Mouse (Mus musculus) hindbrain, postnatal 0 days (tissue): Measurements from ENCODE around the gene Mrps21. TPM values are rescaled to one million over a fixed set of nuclear protein-coding genes. Genes with fewer than 3 reads are reported as not detected.

Experiments used
- ATAC-seq: fragments of 200-750 bp; cut with Nextera tagmentation; 2 replicates; pipeline ENCODE4 v1.8.0; 2017; ENCODE audit warnings: mild to moderate bottlenecking, moderate TSS enrichment, moderate library complexity
- DNase-seq: peaks from one replicate; pipeline ENCODE4 v3.0.0-alpha.2; 2015; ENCODE audit warnings: low spot score
- H3K27ac ChIP-seq: fragments of 300-500 bp; sonication (generic); 2 replicates; pipeline ENCODE4 v1.5.1; 2014; ENCODE audit warnings: mild to moderate bottlenecking
- H3K27me3 ChIP-seq: fragments of 300-500 bp; sonication (generic); 2 replicates; pipeline ENCODE4 v1.6.1; 2014; ENCODE audit warnings: low read length, mixed read lengths; ENCODE audit not compliant: insufficient read depth
- H3K36me3 ChIP-seq: fragments of 300-500 bp; sonication (generic); 2 replicates; pipeline ENCODE4 v1.6.1; 2014; ENCODE audit warnings: low read length, mixed read lengths; ENCODE audit not compliant: insufficient read depth
- H3K4me1 ChIP-seq: fragments of 300-500 bp; sonication (generic); 2 replicates; pipeline ENCODE4 v1.6.1; 2014; ENCODE audit warnings: antibody characterized with exemption, low read length, mixed read lengths; ENCODE audit not compliant: insufficient read depth
- H3K4me2 ChIP-seq: fragments of 300-500 bp; sonication (generic); 2 replicates; pipeline ENCODE4 v1.6.1; 2014; ENCODE audit warnings: low read depth, mild to moderate bottlenecking, low read length, moderate library complexity, mixed read lengths
- H3K4me3 ChIP-seq: fragments of 300-500 bp; sonication (generic); 2 replicates; pipeline ENCODE4 v1.5.1; 2014; ENCODE audit warnings: low read length
- H3K9ac ChIP-seq: fragments of 300-500 bp; sonication (generic); replicated peaks from 2 replicates; pipeline ENCODE4 v1.6.1; 2014; ENCODE audit warnings: mild to moderate bottlenecking, low read length, moderate library complexity, mixed read lengths
- H3K9me3 ChIP-seq: fragments of 300-500 bp; sonication (generic); 2 replicates; pipeline ENCODE4 v1.6.1; 2016; ENCODE audit warnings: low read length, mixed read lengths
- CTCF ChIP-seq: IDR thresholded peaks from 2 replicates; pipeline ENCODE4 v1.5.1; 2016; ENCODE audit warnings: antibody characterized with exemption, control low read depth, low read depth
- WGBS: fragments of 180-500 bp; shearing (Covaris S2); extraction: QIAGEN DNeasy Blood & Tissue Kit; methylation state at CpG from one replicate; pipeline ENCODE4 v1.1.7; 2014; 5-methylcytosine and 5-hydroxymethylcytosine counted together
- polyA plus RNA-seq: library from polyadenylated mRNA; unstranded; fragments of >200 nt; fragmentation: Nextera tagmentation; extraction: Ambion mirVana; gene quantifications from 2 replicates; pipeline ENCODE4 v1.2.1, GENCODE M21; 2015
- total RNA-seq: library from RNA; depleted of rRNA; stranded (reverse); fragments of >200 nt; gene quantifications from 2 replicates; pipeline ENCODE4 v1.2.3, GENCODE M21; 2014

The Mrps21 gene
- total and polyA plus RNA-seq, 2 experiments from 2014 or later: 128 to 271 TPM

DNA sequence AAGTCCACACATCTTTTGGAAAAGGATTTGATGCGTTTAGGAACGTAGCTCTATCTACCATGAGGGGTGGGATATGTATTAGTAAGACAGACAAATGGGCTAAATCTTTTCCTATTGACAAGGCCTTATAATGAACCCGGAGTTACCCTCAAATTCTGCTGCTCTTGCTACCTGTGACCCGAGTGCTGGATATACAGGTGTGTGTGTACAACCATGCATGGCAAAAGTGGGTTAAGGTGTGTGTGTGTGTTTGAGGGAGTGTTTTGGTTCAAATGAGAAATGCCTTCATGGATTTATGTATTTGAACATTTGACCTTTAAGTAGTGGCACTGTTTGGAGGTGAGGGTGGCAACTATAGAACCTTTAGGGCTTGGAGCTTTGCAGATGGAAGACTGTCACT lies 42.3 kb downstream of the Mrps21 start:
- ATAC-seq (no peak), DNase-seq (no peak)
- no peak overlapping the region for H3K4me3 ChIP-seq
- WGBS: 98% methylated on average over 4 of the region's 4 CpGs
- peaks cover 32% of the 10 kb centered on the region for H3K36me3 ChIP-seq
- H3K4me2 ChIP-seq: no peak overlapping the region
- no peak for TF ChIP-seq CTCF
- H3K27ac ChIP-seq: no peak overlapping the region
- H3K4me1 ChIP-seq: no peaks in the 10 kb centered on the region
- no peaks in the 10 kb centered on the region for H3K27me3 ChIP-seq
- H3K9me3 ChIP-seq: no peaks in the 10 kb centered on the region
- no peak overlapping the region for H3K9ac ChIP-seq

DNA sequence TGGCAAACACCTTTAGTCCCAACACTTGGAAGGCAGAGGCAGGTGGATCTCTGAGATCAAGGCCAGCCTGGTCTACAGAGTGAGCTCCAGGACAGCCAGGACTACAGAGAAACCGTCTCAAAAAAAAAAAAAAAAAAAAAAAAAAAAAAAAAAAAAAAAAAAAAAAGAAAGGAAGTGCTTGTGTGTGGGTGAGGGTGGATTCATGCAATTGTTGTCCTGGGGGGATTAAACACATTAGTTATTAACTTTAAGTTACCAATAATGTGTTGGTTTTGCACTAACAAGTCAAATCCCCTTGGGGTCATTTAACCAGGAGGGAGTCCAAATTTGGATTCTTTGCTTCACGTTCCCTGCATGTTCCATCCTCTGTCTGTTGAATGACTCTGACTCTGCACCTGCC lies 45.0 kb downstream of the Mrps21 start:
- Histone ChIP-seq H3K4me1 (no peaks in the 10 kb centered on the region), H3K27me3 (no peaks in the 10 kb centered on the region), H3K27ac (no peak overlapping the region), H3K9me3 (no peaks in the 10 kb centered on the region), H3K4me2 (no peak overlapping the region), H3K4me3 (no peak overlapping the region), H3K36me3 (peaks cover 9% of the 10 kb centered on the region), H3K9ac (no peak overlapping the region)
- TF ChIP-seq CTCF: no peak
- 63% methylated on average over 2 of the region's 2 CpGs for WGBS
- ATAC-seq (no peak), DNase-seq (no peak)

DNA sequence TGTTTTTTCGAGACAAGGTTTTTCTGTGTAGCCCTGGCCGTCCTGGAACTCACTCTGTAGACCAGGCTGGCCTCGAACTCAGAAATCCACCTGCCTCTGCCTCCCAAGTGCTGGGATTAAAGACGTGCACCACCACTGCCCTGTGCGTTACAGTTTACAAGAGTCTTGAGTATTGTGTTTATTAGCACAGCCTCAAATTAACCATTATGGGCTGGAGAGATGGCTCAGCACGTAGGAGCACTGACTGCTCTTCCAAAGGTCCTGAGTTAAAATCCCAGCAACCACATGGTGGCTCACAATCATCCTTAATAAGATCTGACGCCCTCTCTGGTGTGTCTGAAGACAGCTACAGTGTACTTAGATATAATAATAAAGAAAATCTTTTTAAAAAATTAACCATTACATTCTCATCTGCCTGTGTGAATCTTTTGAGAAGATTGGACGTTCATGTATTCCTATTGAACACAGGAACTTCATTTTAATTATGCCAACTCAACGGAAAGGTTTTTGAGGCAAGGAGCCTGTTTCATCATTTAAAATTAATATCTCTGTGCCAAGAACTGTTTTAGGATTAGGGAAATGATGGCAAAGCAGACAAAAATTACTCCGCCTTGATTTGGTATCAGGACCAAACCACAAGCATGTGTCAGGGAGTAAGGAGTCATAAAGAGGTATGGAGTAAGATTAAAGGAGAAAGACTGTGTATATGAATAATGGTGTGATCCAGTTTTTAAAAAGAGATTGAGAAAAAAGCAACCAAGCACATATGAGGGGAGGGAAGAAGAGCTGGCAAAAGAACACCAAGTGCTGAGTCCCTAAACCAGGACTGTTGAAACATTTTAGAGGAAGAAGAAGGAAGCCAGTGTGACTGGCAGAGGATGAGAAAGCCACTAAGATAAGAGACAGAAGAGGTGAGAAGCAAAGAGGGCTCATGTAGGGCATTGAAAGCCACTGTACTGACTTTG lies 51.0 kb downstream of the Mrps21 start:
- H3K9me3 ChIP-seq: no peaks in the 10 kb centered on the region
- TF ChIP-seq CTCF: peak; percentile 23; the same call in 1 of the 2 replicates
- peak overlapping the region; percentile 99 for H3K27ac ChIP-seq
- peak; percentile 17 for DNase-seq
- H3K9ac ChIP-seq: peak overlapping the region; percentile 67
- peaks cover 9% of the 10 kb centered on the region for H3K4me1 ChIP-seq
- no peaks in the 10 kb centered on the region for H3K36me3 ChIP-seq
- H3K27me3 ChIP-seq: no peaks in the 10 kb centered on the region
- no peak for ATAC-seq
- H3K4me2 ChIP-seq: peak overlapping the region; percentile 62
- H3K4me3 ChIP-seq: peak overlapping the region; percentile 81
- WGBS: 37% methylated on average over 10 of the region's 10 CpGs

DNA sequence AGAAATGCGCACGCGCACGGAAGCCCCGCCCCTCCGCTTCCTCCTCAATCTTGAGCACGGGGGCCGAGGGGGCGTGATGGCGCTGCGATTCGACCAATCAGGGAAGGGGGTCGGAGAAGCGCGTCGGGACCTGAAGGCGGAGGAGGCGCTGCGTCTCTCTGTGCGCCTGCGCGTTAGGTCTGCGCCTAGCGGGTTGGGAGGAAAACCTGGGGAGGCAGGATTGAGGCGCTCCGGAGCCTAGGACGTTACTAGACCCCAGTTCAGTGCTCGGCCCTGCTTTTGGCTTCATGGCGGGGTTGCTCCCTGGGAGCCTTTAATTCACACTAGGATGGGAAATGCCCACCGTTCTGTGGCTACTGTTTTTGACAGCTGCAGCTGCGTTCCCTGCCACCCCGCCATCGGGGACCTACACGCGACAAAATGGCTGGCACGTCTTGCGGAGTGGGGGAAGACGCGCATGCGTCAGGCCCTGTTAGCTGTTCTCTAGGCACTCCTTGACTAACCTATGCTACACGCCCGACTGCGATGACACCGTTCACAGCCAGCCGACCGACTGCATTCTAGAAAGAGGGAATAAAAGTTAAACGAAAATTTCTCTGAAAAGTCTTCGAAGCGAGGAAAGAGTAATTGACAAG lies 51.9 kb downstream of the Mrps21 start:
- Histone ChIP-seq H3K4me3 (peak overlapping the region; percentile 81), H3K27ac (peak overlapping the region; percentile 100), H3K4me2 (peak overlapping the region; percentile 62), H3K36me3 (no peaks in the 10 kb centered on the region), H3K4me1 (peaks cover 9% of the 10 kb centered on the region), H3K9ac (peak overlapping the region; percentile 98), H3K27me3 (no peaks in the 10 kb centered on the region), H3K9me3 (no peaks in the 10 kb centered on the region)
- 2% methylated on average over 49 of the region's 49 CpGs for WGBS
- DNase-seq (peak; percentile 100), ATAC-seq (peak; percentile 95)
- TF ChIP-seq CTCF: peak; percentile 42

DNA sequence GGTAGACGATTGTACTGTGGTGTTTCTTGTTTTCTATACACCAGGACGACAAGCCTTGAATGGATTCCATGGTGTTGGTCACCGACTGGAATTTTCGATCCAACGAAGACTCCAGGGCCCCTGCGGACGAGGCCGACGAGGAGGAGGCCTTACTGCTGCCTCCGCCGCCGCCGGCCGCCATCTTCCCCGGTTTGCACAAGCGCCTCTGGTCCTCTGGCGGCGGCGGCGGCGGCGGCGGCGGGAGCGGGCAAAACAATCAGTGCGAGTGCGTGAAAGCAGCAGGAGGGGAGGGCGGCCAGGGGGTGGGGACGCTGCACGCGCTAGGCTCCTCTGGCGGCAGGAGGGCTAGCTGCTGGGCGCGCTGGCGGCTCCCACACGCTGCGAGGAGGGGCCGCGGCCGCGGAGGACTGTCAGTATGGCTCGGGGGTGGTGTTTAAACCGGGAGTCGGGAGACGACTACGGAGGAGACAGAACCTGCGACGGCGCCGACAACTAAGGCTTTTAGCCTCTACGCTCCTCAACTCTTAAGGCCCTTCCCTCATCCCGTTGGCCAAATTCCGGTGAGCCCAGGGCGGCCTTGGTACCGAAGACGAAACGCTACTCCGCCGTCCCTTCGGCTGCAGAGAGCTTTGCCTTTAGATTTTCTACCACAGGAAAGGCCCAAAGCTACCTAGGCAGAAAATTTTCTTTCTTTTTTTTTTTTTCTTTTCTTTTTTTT lies 52.6 kb downstream of the Mrps21 start, which contains the start of gene Rprd2:
Gene Rprd2 (minus strand): TSS at position 293 of the 718 bp plus-strand sequence.
- H3K9ac ChIP-seq: peak within 1 kb of the TSS; percentile 98
- under 1% methylated on average over 59 of the region's 60 CpGs for WGBS
- no peaks in the 10 kb centered on the region for H3K9me3 ChIP-seq
- H3K4me2 ChIP-seq: peak within 1 kb of the TSS; percentile 62
- no peak for TF ChIP-seq CTCF
- no peaks in the 10 kb centered on the region for H3K27me3 ChIP-seq
- ATAC-seq: peak; percentile 71
- peak within 1 kb of the TSS; percentile 100 for H3K27ac ChIP-seq
- H3K4me3 ChIP-seq: peak within 1 kb of the TSS; percentile 81
- H3K4me1 ChIP-seq: peaks cover 9% of the 10 kb centered on the region
- H3K36me3 ChIP-seq: no peaks in the 10 kb centered on the region
- DNase-seq: peak; percentile 78

DNA sequence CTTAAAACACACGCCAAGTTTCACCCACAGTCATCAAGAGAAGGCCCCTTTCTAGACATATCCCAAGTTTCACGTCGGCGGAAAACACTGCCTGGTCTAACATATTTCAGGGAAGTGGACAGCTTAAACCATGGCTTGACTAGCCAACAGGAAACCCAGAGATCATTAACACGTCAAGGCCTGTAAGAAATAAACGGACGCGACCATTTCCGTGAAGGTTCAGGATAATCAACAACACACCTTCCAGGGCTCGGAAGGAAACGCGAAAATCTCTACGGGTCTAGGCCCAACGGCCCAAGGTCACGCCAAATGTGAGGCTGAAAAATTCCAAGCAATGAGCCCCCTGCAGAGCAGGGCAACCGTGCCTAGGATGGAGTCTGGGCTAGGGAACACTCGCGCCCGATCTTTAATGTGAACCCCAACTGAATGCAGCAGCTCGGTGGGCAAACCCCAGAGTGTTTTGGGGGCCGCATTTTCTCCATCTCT lies 53.2 kb downstream of the Mrps21 start:
- H3K4me3 ChIP-seq: peak overlapping the region; percentile 81
- DNase-seq (peak; percentile 62), ATAC-seq (0 out of 2 replicates have a peak, but pooled peaks have one; percentile 0)
- H3K4me2 ChIP-seq: peak overlapping the region; percentile 62
- peak overlapping the region; percentile 100 for H3K27ac ChIP-seq
- H3K4me1 ChIP-seq: peaks cover 9% of the 10 kb centered on the region
- no peaks in the 10 kb centered on the region for H3K36me3 ChIP-seq
- TF ChIP-seq CTCF: no peak
- under 1% methylated on average over 21 of the region's 21 CpGs for WGBS
- peak overlapping the region; percentile 98 for H3K9ac ChIP-seq
- H3K9me3 ChIP-seq: no peaks in the 10 kb centered on the region
- no peaks in the 10 kb centered on the region for H3K27me3 ChIP-seq
